Mouse (Mus musculus) embryonic fibroblast, embryonic 13.5 days (primary cell): ENCODE results near the gene Prnd.

Experiments
- CTCF ChIP-seq: IDR thresholded peaks from 2 replicates; pipeline ENCODE4 v1.5.1; 2011; ENCODE audit warnings: mild to moderate bottlenecking, control low read depth, low read length, moderate library complexity, borderline replicate concordance; ENCODE audit not compliant: insufficient read depth
- POLR2A ChIP-seq: IDR thresholded peaks from 2 replicates; pipeline ENCODE4 v1.6.1; 2011; ENCODE audit warnings: low read depth, mild to moderate bottlenecking, control low read depth, low read length, moderate library complexity

DNA sequence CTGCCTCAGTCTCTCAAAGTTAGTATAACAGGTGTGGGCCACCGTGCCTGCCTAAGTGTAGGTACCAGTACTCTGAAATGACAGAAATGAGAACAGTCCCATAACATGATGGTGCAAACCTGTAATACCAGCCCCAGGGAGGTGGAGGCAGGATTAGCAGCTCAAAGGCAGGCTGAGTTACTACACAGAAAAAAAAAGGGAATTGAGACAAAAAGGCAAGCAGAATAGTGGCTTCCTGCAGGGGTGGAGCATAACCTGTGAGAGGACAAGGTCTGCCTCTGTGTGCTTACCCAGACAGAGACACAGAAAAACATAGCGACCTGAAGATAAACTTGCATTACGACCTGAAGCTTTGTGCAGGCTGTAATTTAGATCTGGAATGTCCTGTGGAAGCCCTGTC lies 26.0 kb downstream of the Prnd start:
- TF ChIP-seq CTCF = no peak
- no peak for TF ChIP-seq POLR2A
